Mouse (Mus musculus) midbrain, embryonic 13.5 days (tissue): ENCODE measurements around the gene Hist1h4j. TPM values are rescaled to one million over a fixed set of nuclear protein-coding genes. Genes with fewer than 3 reads are reported as not detected.
"Not testable (repeated sequence)": the region's sequence is repeated elsewhere in the genome, so short reads cannot be mapped to it uniquely, and the experiment has no call there.

Source experiments
- ATAC-seq: fragments of 200-750 bp; cut with Nextera tagmentation; 2 replicates; pipeline ENCODE4 v1.8.0; 2017; ENCODE audit warnings: mild to moderate bottlenecking, moderate TSS enrichment, moderate library complexity
- H3K27ac ChIP-seq: fragments of 300-500 bp; sonication (generic); 2 replicates; pipeline ENCODE4 v1.5.1; 2015; ENCODE audit warnings: inconsistent platforms, mild to moderate bottlenecking, moderate library complexity
- H3K27me3 ChIP-seq: fragments of 300-500 bp; sonication (generic); 2 replicates; pipeline ENCODE4 v1.6.1; 2015; ENCODE audit warnings: mild to moderate bottlenecking, inconsistent platforms
- H3K36me3 ChIP-seq: fragments of 300-500 bp; sonication (generic); 2 replicates; pipeline ENCODE4 v1.6.1; 2015; ENCODE audit warnings: mild to moderate bottlenecking, inconsistent platforms
- H3K4me1 ChIP-seq: fragments of 300-500 bp; sonication (generic); replicated peaks from 2 replicates; pipeline ENCODE4 v1.6.1; 2015; ENCODE audit warnings: inconsistent platforms
- H3K4me2 ChIP-seq: fragments of 300-500 bp; sonication (generic); replicated peaks from 2 replicates; pipeline ENCODE4 v1.6.1; 2015; ENCODE audit warnings: moderate library complexity, mild to moderate bottlenecking, inconsistent platforms
- H3K4me3 ChIP-seq: fragments of 300-500 bp; sonication (generic); replicated peaks from 2 replicates; pipeline ENCODE4 v1.5.1; 2015; ENCODE audit warnings: mild to moderate bottlenecking, inconsistent platforms
- H3K9ac ChIP-seq: fragments of 300-500 bp; sonication (generic); replicated peaks from 2 replicates; pipeline ENCODE4 v1.6.1; 2015; ENCODE audit warnings: mild to moderate bottlenecking, inconsistent platforms
- H3K9me3 ChIP-seq: fragments of 300-500 bp; sonication (generic); 2 replicates; pipeline ENCODE4 v1.6.1; 2016; ENCODE audit warnings: mild to moderate bottlenecking, inconsistent platforms
- WGBS: fragments of 180-500 bp; shearing (Covaris S2); methylation state at CpG from one replicate; pipeline ENCODE4 v1.1.7; 2015; 5-methylcytosine and 5-hydroxymethylcytosine counted together
- polyA plus RNA-seq: library from polyadenylated mRNA; unstranded; fragments of >200 nt; fragmentation: Nextera tagmentation; extraction: Ambion mirVana; gene quantifications from 2 replicates; pipeline ENCODE4 v1.2.1, GENCODE M21; 2015

Gene Hist1h4j
- polyA plus RNA-seq, 1 experiment from 2014 or later: 0.82 TPM

- peak; percentile 38; the same call in 1 of the 2 replicates for ATAC-seq
- Histone ChIP-seq H3K4me1 (peaks cover 45% of the 10 kb centered on the region), H3K4me2 (peak within 1 kb of the TSS; percentile 77), H3K27ac (peak within 1 kb of the TSS; percentile 96), H3K4me3 (peak within 1 kb of the TSS; percentile 49), H3K9ac (peak within 1 kb of the TSS; percentile 74)
- H3K27me3 ChIP-seq, H3K36me3 ChIP-seq, H3K9me3 ChIP-seq: not testable (repeated sequence)
- WGBS: under 1% methylated on average over 27 of the region's 56 CpGs
Observed at GRCm38 (mm10) chr13:21717397-21718357, 17.2 kb upstream of the Hist1h4j start, which contains the start of gene Hist1h3h. Gene Hist1h3h (plus strand): TSS chr13:21717659.

GRCm38 (mm10) chr13:21718381-21719080, 16.3 kb upstream of the Hist1h4j start:
- Histone ChIP-seq H3K36me3 (no peaks in the 10 kb centered on the region), H3K27me3 (no peaks in the 10 kb centered on the region), H3K27ac (0 out of 2 replicates have a peak overlapping the region, but pooled peaks have one; percentile 4), H3K4me2 (peak overlapping the region; percentile 77), H3K4me3 (peak overlapping the region; percentile 44), H3K4me1 (peaks cover 46% of the 10 kb centered on the region), H3K9me3 (no peaks in the 10 kb centered on the region), H3K9ac (peak overlapping the region; percentile 74)
- no peak for ATAC-seq
- WGBS: 59% methylated on average over 4 of the region's 4 CpGs

GRCm38 (mm10) chr13:21721107-21721756, 13.6 kb upstream of the Hist1h4j start:
- ATAC-seq: peak; percentile 10; the same call in 1 of the 2 replicates
- H3K9ac ChIP-seq: peak overlapping the region; percentile 55
- 2% methylated on average over 23 of the region's 44 CpGs for WGBS

GRCm38 (mm10) chr13:21721757-21722372, 13.0 kb upstream of the Hist1h4j start, which contains the start of gene Hist1h2bm:
Gene Hist1h2bm (plus strand): TSS chr13:21722044.
- Histone ChIP-seq H3K4me1 (peaks cover 36% of the 10 kb centered on the region), H3K4me2 (peak within 1 kb of the TSS; percentile 64), H3K27ac (peak within 1 kb of the TSS; percentile 91), H3K9ac (peak within 1 kb of the TSS; percentile 72), H3K4me3 (peak within 1 kb of the TSS; percentile 40)
- not testable (repeated sequence) for H3K27me3 ChIP-seq, H3K9me3 ChIP-seq, H3K36me3 ChIP-seq
- WGBS: under 1% methylated on average over 37 of the region's 37 CpGs
- peak; percentile 97 for ATAC-seq

More at GRCm38 (mm10) chr13:21721107-21721756, 13.6 kb upstream of the Hist1h4j start:
- H3K4me1 ChIP-seq: peaks cover 38% of the 10 kb centered on the region
- H3K36me3 ChIP-seq, H3K9me3 ChIP-seq, H3K27me3 ChIP-seq: not testable (repeated sequence)
- peak overlapping the region; percentile 77 for H3K27ac ChIP-seq
- peak overlapping the region; percentile 64 for H3K4me2 ChIP-seq
- H3K4me3 ChIP-seq: peak overlapping the region; percentile 40

- WGBS: 1% methylated on average over 11 of the region's 11 CpGs
- Histone ChIP-seq H3K36me3 (no peaks in the 10 kb centered on the region), H3K4me2 (peak overlapping the region; percentile 64), H3K27me3 (no peaks in the 10 kb centered on the region), H3K9me3 (no peaks in the 10 kb centered on the region), H3K4me1 (peaks cover 39% of the 10 kb centered on the region), H3K4me3 (peak overlapping the region; percentile 40), H3K27ac (peak overlapping the region; percentile 91), H3K9ac (peak overlapping the region; percentile 72)
- peak; percentile 24; the same call in 1 of the 2 replicates for ATAC-seq
Observed at GRCm38 (mm10) chr13:21722373-21722925, 12.4 kb upstream of the Hist1h4j start.

- H3K36me3 ChIP-seq: no peaks in the 10 kb centered on the region
- 22% methylated on average over 5 of the region's 5 CpGs for WGBS
- no peaks in the 10 kb centered on the region for H3K9me3 ChIP-seq
- no peak overlapping the region for H3K27ac ChIP-seq
- H3K27me3 ChIP-seq: no peaks in the 10 kb centered on the region
- peak overlapping the region; percentile 64; the same call in 1 of the 2 replicates for H3K4me2 ChIP-seq
- ATAC-seq: no peak
- no peak overlapping the region for H3K4me3 ChIP-seq
- peaks cover 43% of the 10 kb centered on the region for H3K4me1 ChIP-seq
- no peak overlapping the region for H3K9ac ChIP-seq
Observed at GRCm38 (mm10) chr13:21722993-21723836, 11.6 kb upstream of the Hist1h4j start.

- no peak overlapping the region for H3K9ac ChIP-seq
- H3K27ac ChIP-seq: peak overlapping the region; percentile 74
- H3K36me3 ChIP-seq: no peaks in the 10 kb centered on the region
- H3K9me3 ChIP-seq: no peaks in the 10 kb centered on the region
- no peak overlapping the region for H3K4me2 ChIP-seq
- H3K4me1 ChIP-seq: peaks cover 15% of the 10 kb centered on the region
- WGBS: 16% methylated on average over 11 of the region's 11 CpGs
- peak; percentile 83 for ATAC-seq
- H3K27me3 ChIP-seq: no peaks in the 10 kb centered on the region
- H3K4me3 ChIP-seq: no peak overlapping the region
Observed at GRCm38 (mm10) chr13:21727948-21728572, 6.8 kb upstream of the Hist1h4j start.

- H3K27me3 ChIP-seq: no peaks in the 10 kb centered on the region
- no peaks in the 10 kb centered on the region for H3K36me3 ChIP-seq
- WGBS: 85% methylated on average over 1 of the region's 1 CpGs
- H3K4me2 ChIP-seq: no peak overlapping the region
- H3K9ac ChIP-seq: no peak overlapping the region
- H3K9me3 ChIP-seq: no peaks in the 10 kb centered on the region
- no peak for ATAC-seq
- H3K4me3 ChIP-seq: no peak overlapping the region
- peaks cover 15% of the 10 kb centered on the region for H3K4me1 ChIP-seq
- no peak overlapping the region for H3K27ac ChIP-seq
Observed at GRCm38 (mm10) chr13:21729544-21729943, 5.3 kb upstream of the Hist1h4j start.

GRCm38 (mm10) chr13:21733466-21733865, 1.4 kb upstream of the Hist1h4j start:
- Histone ChIP-seq H3K4me1 (peaks cover 19% of the 10 kb centered on the region), H3K27ac (peak overlapping the region; percentile 98), H3K9ac (no peak overlapping the region), H3K27me3 (no peaks in the 10 kb centered on the region), H3K4me3 (no peak overlapping the region), H3K4me2 (no peak overlapping the region), H3K9me3 (no peaks in the 10 kb centered on the region), H3K36me3 (no peaks in the 10 kb centered on the region)
- peak; percentile 46 for ATAC-seq
- WGBS: 61% methylated on average over 5 of the region's 5 CpGs
